Mouse (Mus musculus): Measurements from ENCODE around the gene Xdh. TPM values are rescaled to one million over a fixed set of nuclear protein-coding genes. Genes with fewer than 3 reads are reported as not detected.

The Xdh gene
- polyA plus RNA-seq, 1 experiment: 0.33 TPM

- Histone ChIP-seq H3K79me2 (ENCODE audit: control insufficient read depth, insufficient read depth) (no peaks in the 10 kb centered on the region), H3K79me3 (ENCODE audit: low read depth) (no peaks in the 10 kb centered on the region), H3K36me3 (ENCODE audit: control insufficient read depth, insufficient read depth) (no peaks in the 10 kb centered on the region), H3ac (ENCODE audit: control insufficient read depth, insufficient read length, low read depth) (no peak overlapping the region), H3K27me3 (ENCODE audit: control insufficient read depth, insufficient read depth, insufficient read length) (no peaks in the 10 kb centered on the region), H3K4me3 (ENCODE audit: insufficient read depth, poor library complexity, severe bottlenecking) (no peak overlapping the region)
- TF ChIP-seq USF1 (IDR thresholded peaks at IDR 0.05; ENCODE audit: low read depth): no peak
- no peak for TF ChIP-seq FOSL1 (IDR thresholded peaks at IDR 0.05; ENCODE audit: insufficient read depth, low read length, poor library complexity, severe bottlenecking)
- no peak for TF ChIP-seq MAX (IDR thresholded peaks at IDR 0.05)
- TF ChIP-seq CTCF (IDR thresholded peaks at IDR 0.05; ENCODE audit: control insufficient read depth, insufficient read depth, insufficient read length): no peak
- no peak for TF ChIP-seq MYOG (IDR thresholded peaks at IDR 0.05; ENCODE audit: control insufficient read depth, extremely low read depth, insufficient read length)
- no peak for TF ChIP-seq CEBPB (IDR thresholded peaks at IDR 0.05; ENCODE audit: low read depth)
- no peak for TF ChIP-seq MYOD1 (IDR thresholded peaks at IDR 0.05; ENCODE audit: control insufficient read depth, insufficient read length, low read depth)
These were observed 14.9 kb upstream of the Xdh start for GRCm38 (mm10) chr17:73964856-73965255.

- Histone ChIP-seq H3K79me3 (ENCODE audit: low read depth) (no peaks in the 10 kb centered on the region), H3K36me3 (ENCODE audit: control insufficient read depth, insufficient read depth) (no peaks in the 10 kb centered on the region), H3K79me2 (ENCODE audit: control insufficient read depth, insufficient read depth) (no peaks in the 10 kb centered on the region), H3ac (ENCODE audit: control insufficient read depth, insufficient read length, low read depth) (no peak overlapping the region), H3K4me3 (ENCODE audit: insufficient read depth, poor library complexity, severe bottlenecking) (no peak overlapping the region), H3K27me3 (ENCODE audit: control insufficient read depth, insufficient read depth, insufficient read length) (no peaks in the 10 kb centered on the region)
- TF ChIP-seq FOSL1 (IDR thresholded peaks at IDR 0.05; ENCODE audit: insufficient read depth, low read length, poor library complexity, severe bottlenecking): no peak
These were observed 12.6 kb upstream of the Xdh start for GRCm38 (mm10) chr17:73962628-73963043.

- TF ChIP-seq MAX (IDR thresholded peaks at IDR 0.05) (no peak), FOSL1 (IDR thresholded peaks at IDR 0.05; ENCODE audit: insufficient read depth, low read length, poor library complexity, severe bottlenecking) (no peak), CTCF (IDR thresholded peaks at IDR 0.05; ENCODE audit: control insufficient read depth, insufficient read depth, insufficient read length) (no peak), CEBPB (IDR thresholded peaks at IDR 0.05; ENCODE audit: low read depth) (no peak), MYOD1 (IDR thresholded peaks at IDR 0.05; ENCODE audit: control insufficient read depth, insufficient read length, low read depth) (no peak)
These were observed 11.9 kb upstream of the Xdh start for GRCm38 (mm10) chr17:73961801-73962403.

GRCm38 (mm10) chr17:73960745-73961144, 10.7 kb upstream of the Xdh start:
- no peaks in the 10 kb centered on the region for H3K79me3 ChIP-seq (ENCODE audit: low read depth)
- no peaks in the 10 kb centered on the region for H3K79me2 ChIP-seq (ENCODE audit: control insufficient read depth, insufficient read depth)
- no peak overlapping the region for H3ac ChIP-seq (ENCODE audit: control insufficient read depth, insufficient read length, low read depth)
- no peak for TF ChIP-seq USF1 (IDR thresholded peaks at IDR 0.05; ENCODE audit: low read depth)
- no peak for TF ChIP-seq CEBPB (IDR thresholded peaks at IDR 0.05; ENCODE audit: low read depth)
- no peaks in the 10 kb centered on the region for H3K36me3 ChIP-seq (ENCODE audit: control insufficient read depth, insufficient read depth)
- H3K4me3 ChIP-seq (ENCODE audit: insufficient read depth, poor library complexity, severe bottlenecking): no peak overlapping the region
- H3K27me3 ChIP-seq (ENCODE audit: control insufficient read depth, insufficient read depth, insufficient read length): no peaks in the 10 kb centered on the region

More at GRCm38 (mm10) chr17:73961801-73962403, 11.9 kb upstream of the Xdh start:
- Histone ChIP-seq H3ac (ENCODE audit: control insufficient read depth, insufficient read length, low read depth) (no peak overlapping the region), H3K4me3 (ENCODE audit: insufficient read depth, poor library complexity, severe bottlenecking) (no peak overlapping the region), H3K79me3 (ENCODE audit: low read depth) (no peaks in the 10 kb centered on the region), H3K36me3 (ENCODE audit: control insufficient read depth, insufficient read depth) (no peaks in the 10 kb centered on the region), H3K79me2 (ENCODE audit: control insufficient read depth, insufficient read depth) (no peaks in the 10 kb centered on the region), H3K27me3 (ENCODE audit: control insufficient read depth, insufficient read depth, insufficient read length) (no peaks in the 10 kb centered on the region)

GRCm38 (mm10) chr17:73952103-73952521, 2.1 kb upstream of the Xdh start:
- Histone ChIP-seq H3K79me3 (ENCODE audit: low read depth) (no peaks in the 10 kb centered on the region), H3K4me3 (ENCODE audit: insufficient read depth, poor library complexity, severe bottlenecking) (no peak overlapping the region), H3K79me2 (ENCODE audit: control insufficient read depth, insufficient read depth) (no peaks in the 10 kb centered on the region), H3K27me3 (ENCODE audit: control insufficient read depth, insufficient read depth, insufficient read length) (no peaks in the 10 kb centered on the region), H3K36me3 (ENCODE audit: control insufficient read depth, insufficient read depth) (no peaks in the 10 kb centered on the region), H3ac (ENCODE audit: control insufficient read depth, insufficient read length, low read depth) (no peak overlapping the region)
- TF ChIP-seq FOSL1 (IDR thresholded peaks at IDR 0.05; ENCODE audit: insufficient read depth, low read length, poor library complexity, severe bottlenecking): no peak
- TF ChIP-seq MAX (IDR thresholded peaks at IDR 0.05): no peak
- no peak for TF ChIP-seq MYOG (IDR thresholded peaks at IDR 0.05; ENCODE audit: control insufficient read depth, extremely low read depth, insufficient read length)
- no peak for TF ChIP-seq USF1 (IDR thresholded peaks at IDR 0.05; ENCODE audit: low read depth)
- no peak for TF ChIP-seq CTCF (IDR thresholded peaks at IDR 0.05; ENCODE audit: control insufficient read depth, insufficient read depth, insufficient read length)
- TF ChIP-seq MYOD1 (IDR thresholded peaks at IDR 0.05; ENCODE audit: control insufficient read depth, insufficient read length, low read depth): no peak
- TF ChIP-seq CEBPB (IDR thresholded peaks at IDR 0.05; ENCODE audit: low read depth): no peak

DNA sequence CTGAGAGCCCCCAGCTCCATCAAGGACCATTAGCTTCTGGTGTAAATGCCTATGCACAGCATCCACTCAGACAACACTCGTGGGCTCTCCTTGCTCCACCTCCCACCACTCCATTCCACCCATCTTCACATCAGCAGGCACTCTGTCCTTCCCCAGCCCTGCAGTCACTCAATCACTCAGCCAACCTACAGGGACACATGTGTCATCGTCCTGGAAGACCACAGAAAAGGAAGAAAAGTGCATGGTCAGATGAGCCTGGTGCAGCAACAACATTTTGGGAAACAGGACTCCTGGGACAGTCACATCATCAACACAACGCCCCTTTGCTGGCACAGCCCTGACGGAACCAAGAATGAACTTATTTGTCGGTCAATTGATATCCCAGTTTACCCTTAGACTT, 974 bp upstream of the Xdh start:
- no peaks in the 10 kb centered on the region for H3K79me2 ChIP-seq (ENCODE audit: control insufficient read depth, insufficient read depth)
- no peaks in the 10 kb centered on the region for H3K36me3 ChIP-seq (ENCODE audit: control insufficient read depth, insufficient read depth)
- H3ac ChIP-seq (ENCODE audit: control insufficient read depth, insufficient read length, low read depth): no peak overlapping the region
- H3K4me3 ChIP-seq (ENCODE audit: insufficient read depth, poor library complexity, severe bottlenecking): no peak overlapping the region
- no peaks in the 10 kb centered on the region for H3K27me3 ChIP-seq (ENCODE audit: control insufficient read depth, insufficient read depth, insufficient read length)
- TF ChIP-seq USF1 (IDR thresholded peaks at IDR 0.05; ENCODE audit: low read depth) (no peak), CEBPB (IDR thresholded peaks at IDR 0.05; ENCODE audit: low read depth) (no peak), FOSL1 (IDR thresholded peaks at IDR 0.05; ENCODE audit: insufficient read depth, low read length, poor library complexity, severe bottlenecking) (no peak), MYOG (IDR thresholded peaks at IDR 0.05; ENCODE audit: control insufficient read depth, extremely low read depth, insufficient read length) (no peak), MYOD1 (IDR thresholded peaks at IDR 0.05; ENCODE audit: control insufficient read depth, insufficient read length, low read depth) (no peak)
- no peaks in the 10 kb centered on the region for H3K79me3 ChIP-seq (ENCODE audit: low read depth)

All from C2C12 (cell line).